Mouse (Mus musculus): ENCODE data around the gene Gm609. TPM values are rescaled to one million over a fixed set of nuclear protein-coding genes. Genes with fewer than 3 reads are reported as not detected.

Gm609 gene
- total RNA-seq, 1 experiment from 2014 or later = not detected

DNA sequence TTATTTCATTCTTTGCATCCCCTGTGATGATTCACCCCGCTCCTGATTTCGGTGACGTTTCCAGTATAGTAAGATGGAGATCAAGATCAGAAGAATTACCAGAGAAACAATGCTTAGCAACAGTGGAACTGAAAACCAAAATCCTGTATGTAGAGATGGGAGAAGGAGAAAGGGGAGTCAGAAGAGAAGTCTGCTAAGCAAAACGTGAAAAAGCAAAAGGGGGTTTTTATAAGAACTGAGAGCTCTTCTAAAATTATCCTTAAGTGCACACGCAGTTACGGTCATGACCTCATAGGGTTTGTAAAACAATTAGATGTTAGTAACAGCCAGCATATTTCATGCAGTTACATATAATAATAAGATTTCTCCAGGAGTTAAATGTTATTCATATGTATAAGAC is 100.5 kb downstream of the Gm609 start:
- DNase-seq = no peak

DNA sequence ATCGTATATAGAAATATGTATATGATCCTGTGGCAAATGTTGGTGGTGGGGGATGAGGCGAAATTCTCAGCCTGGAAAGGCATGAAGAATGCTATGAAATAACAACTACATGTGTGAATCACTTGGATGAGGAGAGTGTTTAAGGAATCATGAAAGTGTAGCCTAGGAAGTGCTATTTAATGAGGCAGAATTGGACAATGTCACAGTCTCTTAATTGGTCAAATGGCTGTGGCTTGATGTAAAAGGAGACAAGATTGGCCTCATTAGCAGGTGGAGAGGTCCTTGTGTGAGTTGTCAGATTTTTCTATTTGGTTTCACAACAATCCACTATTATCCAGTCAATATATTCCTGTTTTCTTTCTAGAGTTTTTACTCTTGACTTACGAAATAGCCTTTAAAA is 101.1 kb downstream of the Gm609 start:
- no peak for DNase-seq

DNA sequence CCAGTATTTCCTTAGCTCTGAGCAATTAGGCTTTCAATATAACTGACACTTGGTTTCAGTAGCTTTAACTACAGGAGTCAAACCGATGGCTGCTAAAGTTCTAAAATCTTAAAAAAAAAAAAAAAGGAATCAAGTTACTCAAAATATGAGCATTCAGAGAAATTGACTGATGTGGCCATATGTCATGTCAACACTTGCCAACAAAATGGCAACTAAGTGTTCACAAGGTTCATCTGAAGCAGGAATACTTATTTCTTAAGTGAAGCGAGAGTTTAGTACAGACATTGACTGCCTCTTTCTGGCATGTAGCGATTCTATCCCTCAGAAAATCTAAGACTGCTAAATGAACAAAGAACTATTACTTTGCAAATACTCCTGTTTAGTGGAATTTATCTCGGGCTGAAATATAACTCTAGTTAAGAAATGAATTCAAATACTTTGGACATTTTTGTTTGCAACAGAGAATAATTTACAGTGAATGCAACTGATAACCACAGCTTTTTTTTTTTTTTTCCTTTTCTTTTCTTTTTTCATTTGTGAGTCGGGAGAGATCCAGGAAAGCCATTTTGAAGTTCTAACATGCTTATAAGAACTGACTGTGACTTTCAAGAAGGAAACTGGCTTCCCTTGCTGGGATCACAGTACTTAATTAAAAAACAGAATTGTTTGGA is 102.3 kb downstream of the Gm609 start:
- DNase-seq = no peak

DNA sequence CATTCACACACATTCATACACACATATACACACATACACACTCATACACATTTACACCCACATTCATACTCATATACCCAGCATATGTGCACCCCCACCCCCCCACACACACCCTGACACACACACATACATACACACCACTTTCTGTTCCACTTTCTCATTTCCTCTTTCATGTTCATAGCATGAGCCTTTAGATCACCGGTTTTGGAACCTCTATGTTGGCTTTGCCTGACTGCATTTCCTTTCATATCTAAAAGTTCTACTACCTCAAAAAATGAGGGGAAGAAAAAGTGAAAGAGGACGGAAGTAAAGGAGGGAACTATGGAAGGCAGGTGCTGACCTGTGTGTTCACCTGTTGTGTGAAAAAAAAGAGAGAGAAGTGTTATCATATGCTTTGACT is 102.9 kb downstream of the Gm609 start:
- no peak for DNase-seq

DNA sequence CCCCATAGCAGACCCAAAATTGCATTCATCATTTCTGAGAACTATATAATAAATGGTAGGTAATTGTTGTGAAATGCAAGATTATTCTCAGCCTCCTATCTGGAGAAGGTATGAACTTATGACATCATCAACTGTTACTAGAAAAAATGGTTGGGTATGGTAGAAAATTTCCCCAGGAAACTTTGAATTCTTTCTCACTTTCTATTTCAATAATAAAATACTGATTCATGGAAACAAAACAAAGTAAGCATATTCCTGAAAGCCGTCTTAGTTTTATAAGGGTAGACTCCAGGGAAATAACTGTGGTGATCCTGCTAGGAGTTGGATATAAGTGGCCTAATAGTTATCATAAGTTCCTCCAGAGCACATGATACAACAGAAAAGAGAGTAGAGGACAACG is 103.7 kb downstream of the Gm609 start:
- DNase-seq = no peak

DNA sequence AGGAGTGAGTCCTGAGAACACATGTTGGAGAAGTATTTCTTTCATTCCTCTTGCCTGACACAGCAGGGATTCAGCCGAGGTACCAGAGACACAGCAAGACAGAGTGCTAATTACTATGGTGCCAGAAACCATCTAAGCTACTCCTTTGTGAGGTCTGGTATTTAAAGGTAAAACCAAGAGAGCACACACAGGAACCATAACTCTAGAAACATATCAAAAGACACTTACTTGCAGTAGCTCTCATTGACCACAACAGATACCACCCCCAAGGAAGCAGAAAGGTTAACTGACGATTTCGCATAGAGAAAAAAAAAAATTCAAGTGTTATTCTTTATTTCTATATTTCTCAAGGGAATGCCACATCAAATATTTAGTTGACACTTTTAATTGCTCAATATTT is 111.0 kb downstream of the Gm609 start:
- no peak for DNase-seq

GRCm38 (mm10) chr16:45378959-45379358 is 113.8 kb downstream of the Gm609 start:
- no peak for DNase-seq

DNA sequence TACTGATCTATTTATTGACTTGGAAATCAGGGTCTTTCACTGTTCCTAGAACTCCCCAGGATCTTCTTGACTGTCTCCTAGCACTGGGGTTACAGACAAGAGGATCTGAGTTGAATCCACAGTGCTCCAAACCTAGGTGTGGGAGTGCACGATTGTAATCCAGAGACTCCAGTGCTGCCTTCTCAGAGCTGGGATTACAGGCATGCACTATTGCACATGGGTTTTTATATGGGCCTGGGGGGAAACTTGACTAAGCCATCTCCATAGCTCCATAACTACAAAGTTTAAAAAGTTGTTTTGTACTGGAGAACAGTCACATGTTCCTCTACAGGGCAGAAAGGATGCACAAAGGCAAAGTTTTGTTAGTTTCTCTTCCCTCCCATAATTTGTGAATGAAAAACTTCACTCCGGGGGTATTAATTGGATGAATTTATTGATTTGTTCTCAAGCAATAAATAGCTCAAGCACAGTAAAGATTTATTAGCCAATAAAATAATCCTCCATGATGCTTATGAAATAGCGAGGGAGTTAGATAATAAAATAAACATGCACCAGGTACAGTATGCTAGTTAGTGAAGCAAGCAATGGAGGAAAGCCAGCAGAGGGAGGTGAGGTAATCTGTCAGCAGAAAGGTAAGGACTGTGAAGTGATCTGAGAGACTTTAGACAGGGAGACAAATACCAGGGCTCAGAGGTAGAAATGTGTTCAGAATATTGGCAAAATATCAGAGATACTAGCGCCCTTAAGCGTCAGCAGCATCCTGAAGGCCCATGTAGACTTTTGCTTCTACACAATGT is 114.4 kb downstream of the Gm609 start:
- DNase-seq = no peak

DNA sequence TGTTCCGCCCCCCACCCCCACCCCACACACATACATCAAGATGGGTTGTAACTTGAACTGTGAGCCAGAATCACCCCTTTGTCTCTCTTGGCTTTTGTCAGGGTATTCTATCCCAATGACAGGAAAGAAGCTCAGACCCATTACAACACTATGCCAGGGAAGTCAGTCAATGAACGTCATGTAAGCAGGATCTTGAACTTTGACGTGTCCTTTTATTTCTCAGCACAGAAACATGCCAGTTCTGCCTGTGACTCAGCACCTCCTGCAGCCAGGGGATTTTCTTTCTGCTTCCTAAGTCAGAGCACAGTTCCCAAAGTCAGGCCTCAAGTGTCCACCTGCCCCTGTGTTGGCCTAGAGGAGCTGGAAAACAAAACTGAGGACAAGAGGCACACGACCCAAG is 115.4 kb downstream of the Gm609 start:
- DNase-seq = no peak

DNA sequence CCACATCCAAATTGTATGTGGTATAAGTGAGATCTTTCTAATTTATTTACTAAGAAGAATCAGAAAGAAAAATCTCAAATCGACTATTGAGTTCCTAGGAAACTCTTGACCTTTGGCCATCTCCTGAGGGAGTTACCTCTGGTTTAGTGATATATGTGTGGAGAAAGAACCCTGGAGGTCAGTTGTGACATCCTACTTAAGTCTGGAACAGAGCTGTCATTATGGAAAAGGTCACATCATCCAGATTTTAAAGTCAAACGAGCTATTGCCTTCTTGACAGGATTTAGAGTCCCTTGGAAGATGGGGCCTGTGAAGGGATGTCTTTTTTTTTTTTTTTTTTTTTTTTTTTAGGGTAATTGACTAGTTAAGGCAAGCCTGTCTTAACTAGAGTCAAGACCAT is 116.0 kb downstream of the Gm609 start:
- no peak for DNase-seq

DNA sequence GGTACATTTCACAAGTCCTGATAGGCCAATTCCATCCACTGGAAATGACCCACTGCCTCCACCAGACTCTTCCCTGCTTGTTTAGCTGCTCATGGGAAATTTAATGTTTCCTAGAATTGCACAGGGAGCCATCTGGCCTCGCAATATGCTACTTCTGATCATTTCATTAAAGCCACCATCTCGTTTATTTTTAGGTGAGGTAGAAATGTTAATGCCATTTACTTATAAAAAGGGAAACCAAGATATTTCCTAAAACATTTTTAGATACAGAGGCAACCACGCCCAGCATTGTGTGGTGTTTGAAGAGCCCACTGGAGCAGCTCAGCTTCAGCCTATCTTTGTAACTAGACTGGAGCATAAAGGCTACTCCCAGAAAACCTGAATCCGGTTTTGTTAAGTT is 116.5 kb downstream of the Gm609 start:
- DNase-seq = no peak

- DNase-seq = no peak
Observed at GRCm38 (mm10) chr16:45375506-45376225, 117.1 kb downstream of the Gm609 start.

DNA sequence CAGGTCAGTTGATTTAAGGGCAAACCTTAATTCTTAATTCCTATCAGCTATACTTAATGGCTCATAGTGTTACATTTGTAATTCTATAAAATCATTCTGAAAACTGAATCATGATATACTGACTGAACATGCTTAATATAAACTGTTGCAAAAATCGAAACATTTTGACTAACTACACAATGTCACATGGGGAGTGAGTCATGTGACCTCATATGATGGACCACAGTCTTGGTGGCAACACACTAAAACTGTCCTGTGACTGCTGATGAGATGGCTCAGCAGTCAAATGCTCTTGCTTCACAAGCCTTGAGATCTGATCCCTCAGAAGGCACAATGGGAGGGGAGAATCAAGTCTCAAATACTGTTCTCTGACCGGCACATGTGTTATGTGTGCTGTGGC is 118.7 kb downstream of the Gm609 start:
- DNase-seq = no peak

DNA sequence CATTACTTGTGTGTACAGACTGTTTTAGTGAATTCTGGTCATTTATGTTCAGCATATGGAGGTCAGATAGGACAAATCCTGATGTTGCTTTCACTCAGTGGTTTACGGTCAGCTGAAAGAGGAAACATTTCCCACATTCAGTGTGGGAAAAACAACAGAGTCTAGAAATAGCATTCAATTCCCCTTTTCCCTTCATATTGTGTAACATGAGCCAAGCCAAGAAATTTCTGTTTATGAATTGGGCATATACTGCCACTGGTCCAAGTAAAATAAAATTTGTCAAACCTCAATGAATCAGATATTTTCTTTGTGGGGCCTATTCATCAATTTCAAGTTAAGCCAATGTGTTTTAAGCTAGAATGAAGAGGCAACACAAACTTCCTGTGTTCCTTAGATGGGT is 121.7 kb downstream of the Gm609 start:
- DNase-seq = no peak

- no peak for DNase-seq
Observed at GRCm38 (mm10) chr16:45369285-45369965, 123.3 kb downstream of the Gm609 start.

- DNase-seq = no peak
Observed at GRCm38 (mm10) chr16:45366111-45366510, 126.7 kb downstream of the Gm609 start.

GRCm38 (mm10) chr16:45365353-45365752 is 127.4 kb downstream of the Gm609 start:
- DNase-seq = no peak

- DNase-seq = no peak
Observed at GRCm38 (mm10) chr16:45364627-45365026, 128.1 kb downstream of the Gm609 start.

DNA sequence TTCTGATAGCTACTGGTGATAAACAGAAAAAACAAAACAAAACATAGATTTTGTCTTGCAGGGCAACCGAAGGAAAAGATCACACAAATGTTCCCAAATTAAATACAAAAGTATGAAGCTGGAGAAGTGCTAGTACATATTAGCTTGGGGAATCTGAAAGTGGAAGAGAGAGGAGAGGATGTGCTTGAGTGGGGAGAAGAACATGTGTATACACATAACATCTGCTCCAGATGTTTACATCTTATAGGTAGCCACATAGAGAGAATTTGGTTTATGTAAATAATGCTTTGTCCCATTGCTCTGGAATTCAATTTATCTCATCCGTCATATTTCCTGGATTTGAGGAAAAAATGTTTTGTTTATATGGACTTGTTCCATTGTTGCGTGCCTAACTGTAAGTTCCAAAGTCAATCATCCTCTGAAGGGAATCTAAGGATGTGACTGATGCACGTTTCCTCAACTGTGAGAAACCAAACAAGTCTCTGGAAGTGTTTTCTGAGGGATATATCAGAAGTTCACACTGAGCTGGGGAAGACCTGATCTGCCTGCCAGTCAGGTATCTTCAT is 129.2 kb downstream of the Gm609 start:
- no peak for DNase-seq

Data from adrenal gland, postnatal 25 days (tissue).